Mouse (Mus musculus) left cerebral cortex, adult 8-10 months (tissue): Measurements from ENCODE around the gene Slc25a10. TPM values are rescaled to one million over a fixed set of nuclear protein-coding genes. Genes with fewer than 3 reads are reported as not detected.

Experiments used
- DNase-seq, 2 experiments: peaks; one replicate each; pipeline ENCODE4 v3.0.0; 2022; ENCODE audit warnings: low spot score in 2 of 2
- total RNA-seq, 4 experiments: library from RNA; stranded (reverse); gene quantifications; 2 replicates each; pipeline ENCODE4 v1.2.4; 2022

Gene Slc25a10
- total RNA-seq, 4 experiments from 2014 or later: 21.2 to 25.8 (median 24.0) TPM

DNA sequence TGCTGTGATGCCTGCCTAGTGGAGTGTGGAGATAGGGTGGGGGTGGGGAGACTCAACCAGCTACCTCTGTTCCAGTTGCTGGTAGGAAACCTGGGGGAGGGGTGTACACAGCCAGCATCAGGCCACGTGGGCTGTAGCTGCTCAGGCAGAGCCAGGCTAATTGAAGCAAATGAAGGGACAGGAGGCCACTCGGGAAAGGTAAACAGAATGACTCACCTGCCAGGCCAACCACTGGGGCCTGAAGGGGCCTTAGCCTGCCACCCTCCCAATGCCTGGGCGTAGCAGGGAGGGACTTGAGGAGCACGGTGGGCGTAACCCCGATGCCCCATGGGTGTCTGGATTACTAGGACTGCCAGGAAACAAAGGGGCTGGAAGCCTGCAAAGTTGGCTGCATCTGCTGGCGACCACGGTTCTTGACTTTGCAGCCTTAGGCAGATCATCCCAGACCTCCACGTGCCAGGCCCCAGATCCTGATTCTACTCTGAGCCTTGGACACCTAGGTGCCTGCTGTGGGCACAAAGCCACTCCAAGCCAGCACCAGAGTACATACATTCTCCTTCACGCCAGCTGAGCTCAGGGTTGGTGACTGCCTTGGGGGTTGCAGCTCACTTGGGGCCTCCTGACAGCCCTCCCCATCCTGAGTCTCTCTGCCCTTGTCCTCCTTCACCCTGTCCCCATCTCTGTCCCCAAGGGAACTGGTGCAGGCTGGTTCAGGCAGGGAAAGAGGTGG lies 47.8 kb downstream of the Slc25a10 start:
- DNase-seq: no peak

DNA sequence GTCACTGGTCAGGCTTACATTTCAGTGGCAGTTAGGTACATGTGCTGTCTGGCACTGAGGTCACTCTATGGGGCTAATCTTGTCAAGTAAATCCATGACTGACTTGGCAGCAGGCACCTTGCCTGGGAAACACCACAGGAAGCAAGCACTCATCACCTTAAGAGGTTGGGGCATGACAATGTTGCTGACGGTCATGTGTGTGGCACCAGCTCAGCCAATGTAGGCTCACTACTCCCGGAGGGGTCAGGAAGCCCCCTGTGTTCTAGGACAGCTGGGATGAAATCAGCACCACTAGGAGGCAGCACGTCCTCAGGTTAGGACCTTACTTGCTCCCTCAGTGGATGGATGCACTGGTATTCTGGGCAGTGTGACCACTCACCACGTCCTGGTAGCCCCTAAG lies 50.3 kb downstream of the Slc25a10 start:
- no peak for DNase-seq

GRCm38 (mm10) chr11:120542376-120542775 lies 50.7 kb downstream of the Slc25a10 start:
- DNase-seq: no peak

GRCm38 (mm10) chr11:120545964-120546363 lies 54.3 kb downstream of the Slc25a10 start:
- no peak for DNase-seq

- DNase-seq: no peak
Measured at GRCm38 (mm10) chr11:120547469-120547868, 55.8 kb downstream of the Slc25a10 start.

DNA sequence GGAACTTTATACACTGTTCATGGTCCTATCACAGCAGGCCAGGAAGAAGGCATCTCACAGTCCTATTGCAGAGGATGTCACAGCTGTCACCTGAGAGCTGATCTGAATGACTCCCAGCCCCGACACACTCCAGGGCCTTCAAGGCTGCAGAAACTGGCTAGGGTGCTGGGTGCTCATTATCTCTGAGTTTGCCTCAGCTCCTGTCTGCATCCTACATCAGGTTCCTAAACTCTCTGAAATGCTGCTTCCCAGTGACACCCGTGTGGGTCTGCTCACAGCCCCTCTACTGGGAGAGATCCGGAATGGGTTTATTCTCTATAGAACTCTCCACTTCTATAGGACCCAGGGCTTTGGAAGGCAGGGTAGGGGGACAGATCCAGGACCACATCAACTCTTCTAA lies 56.6 kb downstream of the Slc25a10 start:
- no peak for DNase-seq

- no peak for DNase-seq
Measured at GRCm38 (mm10) chr11:120548786-120549167, 57.1 kb downstream of the Slc25a10 start.

Other genes with a start within 250 kb of the Slc25a10 start
- 1,000 to 10,000 TPM; 1,267 to 1,347 (median 1,329) TPM for gene Actg1, start 143.3 kb upstream of the Slc25a10 start, total RNA-seq
- 1 to 10 TPM in 1 of 4 experiments, under 1 TPM in 1, not detected in 2; 0.37 to 1.2 TPM for gene Fscn2, start 130.3 kb upstream of the Slc25a10 start, total RNA-seq
- gene Faap100, start 113.1 kb upstream of the Slc25a10 start, total RNA-seq: 10 to 100 TPM; 14.0 to 17.2 (median 14.9) TPM
- 10 to 100 TPM; 64.8 to 69.9 (median 68.4) TPM for gene Nploc4, start 54.1 kb upstream of the Slc25a10 start, total RNA-seq
- 1 to 10 TPM in 2 of 4 experiments, not detected in 2; 2.0 to 2.4 TPM for gene Tspan10, start 49.2 kb upstream of the Slc25a10 start, total RNA-seq
- gene Pde6g, start 38.3 kb upstream of the Slc25a10 start, total RNA-seq: under 1 TPM; 0.30 to 0.96 (median 0.41) TPM
- 10 to 100 TPM; 13.6 to 20.6 (median 17.4) TPM for gene Oxld1, start 33.8 kb upstream of the Slc25a10 start, total RNA-seq
- gene Ccdc137, start 33.7 kb upstream of the Slc25a10 start, total RNA-seq: 10 to 100 TPM; 16.8 to 25.8 (median 22.1) TPM
- 10 to 100 TPM; 52.6 to 63.3 (median 56.8) TPM for gene Arl16, start 24.2 kb upstream of the Slc25a10 start, total RNA-seq
- 10 to 100 TPM; 63.2 to 67.7 (median 64.4) TPM for gene Mrpl12, start 7.2 kb upstream of the Slc25a10 start, total RNA-seq
- gene Gcgr, start 38.9 kb downstream of the Slc25a10 start, total RNA-seq: under 1 TPM in 1 of 4 experiments, not detected in 3; 0.17 TPM
- 10 to 100 TPM; 71.6 to 75.9 (median 74.1) TPM for gene Mcrip1, start 57.9 kb downstream of the Slc25a10 start, total RNA-seq
- gene Ppp1r27, start 59.3 kb downstream of the Slc25a10 start, total RNA-seq: not detected
- gene P4hb, start 81.4 kb downstream of the Slc25a10 start, total RNA-seq: 100 to 1,000 TPM; 110 to 142 (median 130) TPM
- 100 to 1,000 TPM; 307 to 323 (median 320) TPM for gene Arhgdia, start 89.8 kb downstream of the Slc25a10 start, total RNA-seq
- 10 to 100 TPM; 47.7 to 64.6 (median 51.9) TPM for gene Alyref, start 106.5 kb downstream of the Slc25a10 start, total RNA-seq
- gene Anapc11, start 106.6 kb downstream of the Slc25a10 start, total RNA-seq: 100 to 1,000 TPM in 2 of 4 experiments, 10 to 100 TPM in 2; 98.1 to 101 (median 99.4) TPM
- 1 to 10 TPM in 2 of 4 experiments, not detected in 2; 1.1 to 1.8 TPM for gene Npb, start 116.6 kb downstream of the Slc25a10 start, total RNA-seq
- gene Pcyt2, start 126.1 kb downstream of the Slc25a10 start, total RNA-seq: 100 to 1,000 TPM; 109 to 140 (median 124) TPM
- 10 to 100 TPM; 30.5 to 45.3 (median 34.7) TPM for gene Sirt7, start 133.4 kb downstream of the Slc25a10 start, total RNA-seq
- 10 to 100 TPM; 66.8 to 77.2 (median 73.1) TPM for gene Mafg, start 141.8 kb downstream of the Slc25a10 start, total RNA-seq
- gene Pycr1, start 151.9 kb downstream of the Slc25a10 start, total RNA-seq: 1 to 10 TPM; 1.5 to 2.3 (median 1.8) TPM
- 10 to 100 TPM in 3 of 4 experiments, 1 to 10 TPM in 1; 9.3 to 12.0 (median 10.7) TPM for gene Myadml2, start 156.3 kb downstream of the Slc25a10 start, total RNA-seq
- gene Notum, start 169.3 kb downstream of the Slc25a10 start, total RNA-seq: 1 to 10 TPM; 2.1 to 7.1 (median 4.0) TPM
- 10 to 100 TPM; 57.0 to 64.7 (median 61.2) TPM for gene Aspscr1, start 181.1 kb downstream of the Slc25a10 start, total RNA-seq
- gene Cenpx, start 221.9 kb downstream of the Slc25a10 start, total RNA-seq: 10 to 100 TPM; 19.2 to 23.3 (median 22.2) TPM
- 10 to 100 TPM; 39.8 to 56.7 (median 51.2) TPM for gene Lrrc45, start 222.1 kb downstream of the Slc25a10 start, total RNA-seq
- gene Rac3, start 229.6 kb downstream of the Slc25a10 start, total RNA-seq: 10 to 100 TPM; 39.2 to 40.0 (median 39.6) TPM
- 10 to 100 TPM in 2 of 4 experiments, 1 to 10 TPM in 2; 7.9 to 12.9 (median 9.4) TPM for gene Dcxr, start 235.4 kb downstream of the Slc25a10 start, total RNA-seq
- gene Cbr2, start 240.3 kb downstream of the Slc25a10 start, total RNA-seq: 1 to 10 TPM in 3 of 4 experiments, under 1 TPM in 1; 0.99 to 2.7 (median 1.9) TPM